Mouse (Mus musculus) hematopoietic multipotent progenitor cell, adult 10-12 weeks (in vitro differentiated cells): ENCODE results near the gene Mtpn. TPM values are rescaled to one million over a fixed set of nuclear protein-coding genes. Genes with fewer than 3 reads are reported as not detected.

Experiments used
- polyA plus RNA-seq: library from polyadenylated mRNA; stranded (reverse); fragments of >175 nt; gene quantifications from 2 replicates; pipeline ENCODE4 v1.2.3, GENCODE M21; 2012; ENCODE audit warnings: low replicate concordance

The Mtpn gene
- 332 and 529 TPM in 2 replicates for polyA plus RNA-seq

DNA sequence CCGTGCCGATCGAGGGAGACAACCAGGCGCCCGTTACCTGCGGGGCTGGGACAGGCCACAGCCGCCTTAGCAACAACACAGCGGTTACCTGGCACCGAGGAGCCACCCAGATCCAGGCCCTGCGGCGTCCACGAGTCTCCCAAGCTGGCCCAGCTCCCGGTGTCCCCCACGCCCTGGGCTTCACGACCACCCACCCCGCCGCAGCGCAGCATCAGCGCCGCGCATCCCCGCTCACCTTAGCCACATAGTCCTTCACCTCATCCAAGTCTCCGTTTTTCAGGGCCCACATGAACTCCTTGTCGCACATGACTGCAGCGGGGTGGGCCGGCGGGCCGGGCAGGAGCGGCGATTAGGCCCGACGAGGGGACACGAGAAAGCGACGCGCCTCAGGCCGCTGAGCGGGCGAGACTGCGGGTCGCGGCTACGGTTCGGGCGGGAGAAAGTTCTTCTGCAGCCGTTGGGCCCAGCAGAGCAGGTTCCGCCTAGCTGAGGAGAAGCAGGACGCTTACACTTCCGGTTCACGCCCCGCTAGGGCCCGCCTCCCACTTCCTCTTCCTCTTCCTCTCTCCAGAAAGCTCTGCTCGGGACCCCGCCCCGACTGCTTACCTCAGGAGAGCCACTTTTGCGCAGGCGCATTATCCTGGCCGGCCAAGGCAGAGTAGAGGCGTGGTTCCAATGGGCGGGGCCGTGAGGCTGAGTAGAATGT lies at the start of gene Mtpn:
Gene Mtpn (minus strand): TSS at position 585 of the 706 bp plus-strand sequence.

Other genes starting within 250 kb of the Mtpn start
- 0.09 TPM in 1 of 2 replicates, not detected in the other for gene Slc13a4, start 231.8 kb downstream of the Mtpn start, polyA plus RNA-seq
- not detected in 2 replicates for gene Fam180a, start 213.7 kb downstream of the Mtpn start, polyA plus RNA-seq